Mouse (Mus musculus) thymus, adult 18-20 months (tissue): ENCODE data around the gene Icam5.
"Not testable (repeated sequence)": the region's sequence is repeated elsewhere in the genome, so short reads cannot be mapped to it uniquely, and the experiment has no call there.

ENCODE experiments used
- DNase-seq, 2 experiments: peaks; one replicate each; pipeline ENCODE4 v3.0.0; 2022; ENCODE audit warnings: mixed read lengths in 2 of 2

The Icam5 gene

GRCm38 (mm10) chr9:21036161-21036560, 4.3 kb downstream of the Icam5 start:
- DNase-seq, result no peak

- DNase-seq, result no peak
These were observed 4.8 kb downstream of the Icam5 start for GRCm38 (mm10) chr9:21036666-21037065.

GRCm38 (mm10) chr9:21037481-21037891, 5.6 kb downstream of the Icam5 start:
- no peak for DNase-seq

GRCm38 (mm10) chr9:21039779-21040178, 7.9 kb downstream of the Icam5 start:
- DNase-seq, result no peak

- no peak for DNase-seq
These were observed 9.4 kb downstream of the Icam5 start for GRCm38 (mm10) chr9:21041308-21041707.

GRCm38 (mm10) chr9:21043563-21043962, 11.7 kb downstream of the Icam5 start:
- DNase-seq, result no peak

- DNase-seq, result not testable (repeated sequence)
These were observed 12.9 kb downstream of the Icam5 start for GRCm38 (mm10) chr9:21044785-21045184.

GRCm38 (mm10) chr9:21045235-21045634, 13.4 kb downstream of the Icam5 start:
- DNase-seq, result no peak

GRCm38 (mm10) chr9:21051578-21051977, 19.7 kb downstream of the Icam5 start:
- no peak for DNase-seq

- no peak for DNase-seq
These were observed 31.1 kb downstream of the Icam5 start for GRCm38 (mm10) chr9:21062928-21063327.

GRCm38 (mm10) chr9:21067006-21067684, 35.3 kb downstream of the Icam5 start, which contains the start of gene Zglp1:
Zglp1 (minus strand) TSS chr9:21067093.
- DNase-seq, result no peak

- no peak for DNase-seq
These were observed 40.8 kb downstream of the Icam5 start for GRCm38 (mm10) chr9:21072641-21073040.

GRCm38 (mm10) chr9:21073044-21073840, 41.4 kb downstream of the Icam5 start, which contains the start of the genes Gm49373 and Fdx1l:
Gm49373 (minus strand) TSS chr9:21073096.
Fdx1l (minus strand) TSS chr9:21073614.
- DNase-seq, result peak; percentile 73 to 75

GRCm38 (mm10) chr9:21074173-21074572, 42.3 kb downstream of the Icam5 start:
- no peak for DNase-seq

GRCm38 (mm10) chr9:21075625-21076024, 43.8 kb downstream of the Icam5 start:
- DNase-seq, result no peak

GRCm38 (mm10) chr9:21081127-21081526, 49.3 kb downstream of the Icam5 start:
- DNase-seq, result no peak

- no peak for DNase-seq
These were observed 51.5 kb downstream of the Icam5 start for GRCm38 (mm10) chr9:21083324-21083723.
